15 mouse cellular contexts compared by ENCODE assay signal in genomic region chr5:20678573-20678972, GRCm38 (mm10).
"Had no signal": no experiment of that assay in that cellular context is flagged by ENCODE, and none has a peak within 500 bp of the region (broad histone marks: within the 10 kb centered on the region; RNA-seq: fewer than 3 reads in every experiment).

No protein-coding gene starts in this region.

- H3K9ac ChIP-seq: lung, embryonic 14.5 days; midbrain, embryonic 13.5 days; midbrain, embryonic 15.5 days; neural tube, embryonic 12.5 days; stomach, embryonic 15.5 days had no signal

- H3K9me3 ChIP-seq: midbrain, embryonic 10.5 days; midbrain, embryonic 13.5 days; midbrain, embryonic 15.5 days; neural tube, embryonic 12.5 days; stomach, embryonic 15.5 days had no signal

- H3K27me3 ChIP-seq: midbrain, embryonic 13.5 days; midbrain, embryonic 15.5 days; neural tube, embryonic 12.5 days; stomach, embryonic 15.5 days had no signal

- H3K4me1 ChIP-seq: stomach, embryonic 15.5 days had no signal

- H3K4me3 ChIP-seq: midbrain, embryonic 10.5 days; midbrain, embryonic 13.5 days; midbrain, embryonic 15.5 days; myocyte; neural tube, embryonic 12.5 days; stomach, embryonic 15.5 days had no signal

- ATAC-seq: midbrain, embryonic 13.5 days; midbrain, embryonic 15.5 days had no signal

- H3K27ac ChIP-seq: midbrain, embryonic 10.5 days; midbrain, embryonic 13.5 days; midbrain, embryonic 15.5 days; neural tube, embryonic 12.5 days; stomach, embryonic 15.5 days; stomach, postnatal 0 days had no signal

- H3K36me3 ChIP-seq: midbrain, embryonic 10.5 days; midbrain, embryonic 13.5 days; midbrain, embryonic 15.5 days; neural tube, embryonic 12.5 days; stomach, embryonic 15.5 days had no signal

- DNase-seq: lung, adult 18-20 months; lung, embryonic 14.5 days; lung, postnatal 10 days; lung, postnatal 4 days; right cerebral cortex, postnatal 14 days; thymus, adult 2 months; thymus, postnatal 25 days; thymus, postnatal 4 days had no signal

- H3K4me2 ChIP-seq: lung, embryonic 14.5 days; midbrain, embryonic 13.5 days; midbrain, embryonic 15.5 days; neural tube, embryonic 12.5 days; stomach, embryonic 15.5 days had no signal
